Mouse (Mus musculus): ENCODE measurements around the gene Glis3. TPM values are rescaled to one million over a fixed set of nuclear protein-coding genes. Genes with fewer than 3 reads are reported as not detected.

Gene Glis3
- polyA plus RNA-seq, 1 experiment from 2014 or later = 7.9 TPM

DNA sequence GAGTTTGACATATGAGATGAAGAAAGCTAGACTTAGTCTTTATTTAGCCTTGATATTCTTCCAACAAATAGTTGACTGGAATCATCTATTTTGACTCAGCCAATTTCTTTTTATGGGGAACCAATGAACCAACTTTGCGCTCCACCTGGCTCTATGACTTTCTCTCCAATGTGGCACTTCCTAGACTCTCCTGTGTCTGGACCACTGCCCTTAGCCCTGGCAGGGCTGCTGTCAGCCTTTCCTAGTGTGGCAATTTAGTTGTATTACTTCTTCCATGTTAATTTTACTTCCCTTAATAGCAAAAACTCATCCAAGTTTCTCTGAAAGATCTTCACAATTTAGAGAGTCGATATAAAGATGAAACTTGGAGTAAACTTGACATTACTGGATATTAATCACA, 445.2 kb downstream of the Glis3 start:
- Histone ChIP-seq H3K36me3 (ENCODE audit: control insufficient read depth, insufficient read depth, low read length) (no peaks in the 10 kb centered on the region), H3K4me2 (replicated peaks; ENCODE audit: low read depth, low read length) (no peak overlapping the region), H3K9ac (ENCODE audit: low read depth, low read length) (no peak overlapping the region), H3K27ac (ENCODE audit: low read depth, low read length) (no peak overlapping the region), H3K27me3 (ENCODE audit: control insufficient read depth, insufficient read depth, low read length) (no peaks in the 10 kb centered on the region), H3K9me3 (ENCODE audit: control insufficient read depth, low read length) (no peaks in the 10 kb centered on the region), H3K4me1 (ENCODE audit: control insufficient read depth, insufficient read depth, low read length) (no peaks in the 10 kb centered on the region), H3K4me3 (ENCODE audit: low read length) (no peak overlapping the region)
- ATAC-seq (ENCODE audit: low FRiP score, low TSS enrichment) = no peak
- WGBS = 96% methylated on average over 2 of the region's 2 CpGs

GRCm38 (mm10) chr19:28231511-28231910, 448.4 kb downstream of the Glis3 start:
- ATAC-seq (ENCODE audit: low FRiP score, low TSS enrichment) = no peak
- no peaks in the 10 kb centered on the region for H3K9me3 ChIP-seq (ENCODE audit: control insufficient read depth, low read length)
- no peaks in the 10 kb centered on the region for H3K36me3 ChIP-seq (ENCODE audit: control insufficient read depth, insufficient read depth, low read length)
- no peaks in the 10 kb centered on the region for H3K27me3 ChIP-seq (ENCODE audit: control insufficient read depth, insufficient read depth, low read length)
- 68% methylated on average over 3 of the region's 3 CpGs for WGBS
- H3K27ac ChIP-seq (ENCODE audit: low read depth, low read length) = no peak overlapping the region
- H3K4me2 ChIP-seq (replicated peaks; ENCODE audit: low read depth, low read length) = no peak overlapping the region
- H3K4me1 ChIP-seq (ENCODE audit: control insufficient read depth, insufficient read depth, low read length) = no peaks in the 10 kb centered on the region
- no peak overlapping the region for H3K9ac ChIP-seq (ENCODE audit: low read depth, low read length)
- no peak overlapping the region for H3K4me3 ChIP-seq (ENCODE audit: low read length)

- no peak overlapping the region for H3K4me3 ChIP-seq (ENCODE audit: low read length)
- no peaks in the 10 kb centered on the region for H3K36me3 ChIP-seq (ENCODE audit: control insufficient read depth, insufficient read depth, low read length)
- H3K9me3 ChIP-seq (ENCODE audit: control insufficient read depth, low read length) = no peaks in the 10 kb centered on the region
- no peak overlapping the region for H3K27ac ChIP-seq (ENCODE audit: low read depth, low read length)
- H3K4me1 ChIP-seq (ENCODE audit: control insufficient read depth, insufficient read depth, low read length) = no peaks in the 10 kb centered on the region
- ATAC-seq (ENCODE audit: low FRiP score, low TSS enrichment) = no peak
- no peak overlapping the region for H3K9ac ChIP-seq (ENCODE audit: low read depth, low read length)
- H3K27me3 ChIP-seq (ENCODE audit: control insufficient read depth, insufficient read depth, low read length) = no peaks in the 10 kb centered on the region
- 85% methylated on average over 10 of the region's 10 CpGs for WGBS
- H3K4me2 ChIP-seq (replicated peaks; ENCODE audit: low read depth, low read length) = no peak overlapping the region
Observed at GRCm38 (mm10) chr19:28227526-28227925, 452.4 kb downstream of the Glis3 start.

- H3K4me1 ChIP-seq (ENCODE audit: control insufficient read depth, insufficient read depth, low read length) = no peaks in the 10 kb centered on the region
- H3K4me3 ChIP-seq (ENCODE audit: low read length) = no peak overlapping the region
- ATAC-seq (ENCODE audit: low FRiP score, low TSS enrichment) = no peak
- H3K9me3 ChIP-seq (ENCODE audit: control insufficient read depth, low read length) = 0 out of 2 replicates have a peak, but pooled peaks cover 3% of the 10 kb centered on the region
- H3K27ac ChIP-seq (ENCODE audit: low read depth, low read length) = no peak overlapping the region
- H3K9ac ChIP-seq (ENCODE audit: low read depth, low read length) = no peak overlapping the region
- H3K4me2 ChIP-seq (replicated peaks; ENCODE audit: low read depth, low read length) = no peak overlapping the region
- H3K27me3 ChIP-seq (ENCODE audit: control insufficient read depth, insufficient read depth, low read length) = no peaks in the 10 kb centered on the region
- 41% methylated on average over 6 of the region's 6 CpGs for WGBS
- no peaks in the 10 kb centered on the region for H3K36me3 ChIP-seq (ENCODE audit: control insufficient read depth, insufficient read depth, low read length)
Observed at GRCm38 (mm10) chr19:28225651-28226050, 454.2 kb downstream of the Glis3 start.

DNA sequence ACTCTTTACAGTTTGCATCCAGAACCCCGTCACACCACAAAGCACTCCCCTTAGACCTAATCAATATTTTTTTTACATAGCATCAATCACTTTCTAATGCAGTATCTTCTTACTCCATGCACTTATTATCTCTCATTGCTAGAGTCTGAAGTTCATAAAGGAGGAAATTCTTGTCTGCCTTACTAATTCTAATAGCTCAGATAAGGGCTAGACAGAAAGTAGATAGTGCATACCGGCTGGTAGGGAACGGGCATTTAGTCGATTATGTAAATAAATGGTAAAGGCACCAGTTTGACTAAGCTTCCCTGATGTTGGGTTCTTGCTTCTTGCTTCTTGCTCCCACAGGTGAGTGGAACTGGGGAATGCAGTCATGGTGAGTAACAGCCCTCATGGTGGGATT, 468.2 kb downstream of the Glis3 start:
- H3K27ac ChIP-seq (ENCODE audit: low read depth, low read length) = no peak overlapping the region
- no peaks in the 10 kb centered on the region for H3K36me3 ChIP-seq (ENCODE audit: control insufficient read depth, insufficient read depth, low read length)
- H3K9ac ChIP-seq (ENCODE audit: low read depth, low read length) = no peak overlapping the region

More for the DNA sequence above, 468.2 kb downstream of the Glis3 start:
- Histone ChIP-seq H3K4me3 (ENCODE audit: low read length) (no peak overlapping the region), H3K9me3 (ENCODE audit: control insufficient read depth, low read length) (no peaks in the 10 kb centered on the region), H3K4me1 (ENCODE audit: control insufficient read depth, insufficient read depth, low read length) (no peaks in the 10 kb centered on the region), H3K4me2 (replicated peaks; ENCODE audit: low read depth, low read length) (no peak overlapping the region), H3K27me3 (ENCODE audit: control insufficient read depth, insufficient read depth, low read length) (no peaks in the 10 kb centered on the region)
- no peak for ATAC-seq (ENCODE audit: low FRiP score, low TSS enrichment)
- 93% methylated on average over 4 of the region's 4 CpGs for WGBS

Other genes starting within 250 kb of the Glis3 start
- 1.2 and 1.3 TPM in 2 replicates for gene Slc1a1, start 155.0 kb upstream of the Glis3 start, polyA plus RNA-seq (2014; fragmentation: Nextera tagmentation; extraction: Ambion mirVana)

Data from kidney, embryonic 14.5 days (tissue).